Mouse (Mus musculus) ES-Bruce4 (cell line): ENCODE results near the gene Pdia4. TPM values are rescaled to one million over a fixed set of nuclear protein-coding genes. Genes with fewer than 3 reads are reported as not detected.

ENCODE experiments used
- H3K27ac ChIP-seq: 2 replicates; pipeline ENCODE4 v1.5.1; 2012; ENCODE audit warnings: low read length, inconsistent platforms; ENCODE audit not compliant: insufficient read depth
- H3K27me3 ChIP-seq: 2 replicates; pipeline ENCODE4 v1.6.1; 2012; ENCODE audit warnings: mild to moderate bottlenecking, low read length, inconsistent platforms; ENCODE audit not compliant: control insufficient read depth, poor library complexity, insufficient read depth, severe bottlenecking
- H3K36me3 ChIP-seq: 2 replicates; pipeline ENCODE4 v1.6.1; 2012; ENCODE audit warnings: inconsistent platforms, mild to moderate bottlenecking, low read length, moderate library complexity; ENCODE audit not compliant: control insufficient read depth, poor library complexity, insufficient read depth, severe bottlenecking
- H3K4me1 ChIP-seq: one replicate; pipeline ENCODE4 v1.8.1; 2011; ENCODE audit warnings: low read length; ENCODE audit not compliant: control insufficient read depth, insufficient read depth
- H3K4me3 ChIP-seq: 2 replicates; pipeline ENCODE4 v1.5.1; 2011; ENCODE audit warnings: low read depth, mild to moderate bottlenecking, low read length
- H3K9ac ChIP-seq: 2 replicates; pipeline ENCODE4 v1.6.1; 2012; ENCODE audit warnings: low read depth, mild to moderate bottlenecking, inconsistent platforms; ENCODE audit not compliant: poor library complexity, severe bottlenecking
- H3K9me3 ChIP-seq: replicated peaks from 2 replicates; pipeline ENCODE4 v1.6.1; 2012; ENCODE audit warnings: mild to moderate bottlenecking, low read length, inconsistent platforms; ENCODE audit not compliant: control insufficient read depth, poor library complexity, insufficient read depth, severe bottlenecking
- CTCF ChIP-seq: IDR thresholded peaks from one replicate; pipeline ENCODE4 v1.8.1; 2011; ENCODE audit warnings: low read depth, low read length
- EP300 ChIP-seq: IDR thresholded peaks from 2 replicates; pipeline ENCODE4 v1.6.1; 2011; ENCODE audit warnings: low read depth, low read length; ENCODE audit not compliant: insufficient read depth
- POLR2A ChIP-seq: IDR thresholded peaks from one replicate; pipeline ENCODE4 v1.8.1; 2011; ENCODE audit warnings: low read length; ENCODE audit not compliant: insufficient read depth
- polyA plus RNA-seq: library from polyadenylated mRNA; stranded (reverse); fragments of >200 nt; gene quantifications from 2 replicates; pipeline ENCODE4 v1.2.4, GENCODE M21; 2011; ENCODE audit warnings: low read depth; ENCODE audit not compliant: missing spikeins, insufficient read depth, insufficient read length

Gene Pdia4
- polyA plus RNA-seq, 1 experiment, result 186 TPM

DNA sequence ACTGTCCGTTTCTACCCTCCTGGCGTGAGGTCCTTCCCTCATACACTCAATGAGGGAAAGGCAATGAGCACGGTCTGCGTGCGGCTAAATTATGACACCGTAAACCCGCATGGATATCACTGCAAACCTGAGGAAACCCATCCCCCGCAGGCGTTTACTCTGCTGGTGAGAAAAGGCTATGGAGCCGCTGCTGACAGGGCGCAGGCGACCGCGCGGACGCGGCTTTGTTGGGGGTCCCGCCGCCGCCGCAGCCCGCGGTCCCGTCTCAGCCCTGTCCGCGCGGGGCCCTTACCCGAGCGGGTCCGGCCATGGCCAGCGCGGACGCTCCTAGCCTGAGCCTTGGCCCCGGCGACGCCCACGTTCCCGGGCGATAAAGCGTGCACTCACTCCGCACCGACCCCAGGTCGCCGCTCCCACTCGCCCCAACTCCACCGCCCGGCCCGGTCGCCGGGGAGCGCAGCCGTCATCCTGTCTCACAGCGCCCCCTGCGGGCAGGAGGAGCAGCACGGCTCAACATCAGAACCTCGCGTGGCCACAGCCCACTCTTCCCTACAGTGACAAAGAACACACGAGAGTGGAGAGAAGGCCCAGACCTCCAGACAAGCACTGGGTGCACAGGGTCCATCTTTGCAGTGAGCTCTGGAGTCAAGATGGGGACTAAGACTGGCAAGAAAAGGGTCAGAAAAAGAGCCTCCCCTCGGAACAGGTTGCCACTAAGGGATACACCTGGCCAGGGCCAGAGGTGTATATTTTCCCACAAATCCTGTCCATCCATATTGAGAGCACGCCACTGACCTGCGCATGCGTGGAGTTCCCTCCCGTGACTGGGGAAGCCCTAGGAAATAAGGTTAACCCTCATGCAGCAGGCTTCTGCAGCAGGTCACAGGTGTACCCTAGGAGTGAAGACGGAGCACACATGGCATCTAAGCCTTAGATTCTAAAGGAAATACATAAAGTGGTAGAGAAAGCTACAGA lies 17.2 kb upstream of the Pdia4 start, which contains the start of gene Zfp786:
Gene Zfp786 (minus strand): TSS at position 764 of the 975 bp plus-strand sequence.
- Histone ChIP-seq H3K9ac (peak within 1 kb of the TSS; percentile 81), H3K4me1 (no peaks in the 10 kb centered on the region), H3K36me3 (no peaks in the 10 kb centered on the region), H3K4me3 (peak within 1 kb of the TSS; percentile 96), H3K27me3 (no peaks in the 10 kb centered on the region), H3K27ac (no peak within 1 kb of the TSS), H3K9me3 (no peaks in the 10 kb centered on the region)
- no peak for TF ChIP-seq POLR2A
- peak; percentile 91 for TF ChIP-seq CTCF

DNA sequence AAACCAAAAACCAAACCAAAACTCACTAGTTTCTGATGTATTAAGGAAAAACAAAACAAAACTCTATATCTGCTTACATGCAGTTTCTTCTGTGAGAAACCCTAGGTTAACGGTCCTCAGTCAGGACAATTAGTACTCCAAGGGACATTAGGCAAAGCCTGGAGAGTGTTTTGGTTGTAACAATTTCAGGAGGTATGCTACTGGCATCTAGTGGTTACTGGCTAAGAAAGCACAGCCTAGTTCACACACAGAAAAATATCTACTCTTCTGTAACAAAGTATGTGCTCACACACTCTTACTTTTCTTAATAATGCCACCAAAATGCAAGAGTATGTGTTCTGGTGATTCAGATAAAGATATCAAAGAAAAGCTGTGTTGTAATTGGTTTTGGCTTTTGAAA lies 15.7 kb upstream of the Pdia4 start:
- TF ChIP-seq EP300, result no peak
- no peak for TF ChIP-seq CTCF
- TF ChIP-seq POLR2A, result no peak
- H3K4me3 ChIP-seq, result no peak overlapping the region
- no peaks in the 10 kb centered on the region for H3K9me3 ChIP-seq
- no peaks in the 10 kb centered on the region for H3K27me3 ChIP-seq
- H3K36me3 ChIP-seq, result no peaks in the 10 kb centered on the region
- no peak overlapping the region for H3K9ac ChIP-seq
- no peak overlapping the region for H3K27ac ChIP-seq
- H3K4me1 ChIP-seq, result peaks cover 2% of the 10 kb centered on the region

DNA sequence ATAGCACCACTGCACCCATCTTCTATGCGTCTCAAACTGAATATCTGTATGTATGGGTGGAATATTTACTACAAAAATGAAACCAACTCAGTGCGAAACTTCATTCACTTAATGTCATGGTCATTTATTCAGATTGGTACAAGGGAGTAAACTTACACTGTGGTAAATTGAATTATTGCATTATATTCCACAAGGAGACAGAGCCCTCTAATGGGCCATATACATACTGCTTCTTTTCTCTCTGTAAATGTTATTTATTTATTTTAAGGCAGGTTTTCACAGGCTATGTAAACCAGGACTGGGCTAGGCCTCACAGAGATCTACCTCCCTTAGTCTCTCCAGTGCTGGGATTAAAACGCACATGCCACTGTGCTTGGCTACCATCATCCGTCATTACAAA lies 14.2 kb upstream of the Pdia4 start:
- TF ChIP-seq EP300 (no peak), POLR2A (no peak), CTCF (no peak)
- H3K4me1 ChIP-seq, result peaks cover 2% of the 10 kb centered on the region
- no peaks in the 10 kb centered on the region for H3K9me3 ChIP-seq
- H3K4me3 ChIP-seq, result no peak overlapping the region
- H3K27ac ChIP-seq, result no peak overlapping the region
- H3K36me3 ChIP-seq, result no peaks in the 10 kb centered on the region
- no peaks in the 10 kb centered on the region for H3K27me3 ChIP-seq
- H3K9ac ChIP-seq, result no peak overlapping the region

DNA sequence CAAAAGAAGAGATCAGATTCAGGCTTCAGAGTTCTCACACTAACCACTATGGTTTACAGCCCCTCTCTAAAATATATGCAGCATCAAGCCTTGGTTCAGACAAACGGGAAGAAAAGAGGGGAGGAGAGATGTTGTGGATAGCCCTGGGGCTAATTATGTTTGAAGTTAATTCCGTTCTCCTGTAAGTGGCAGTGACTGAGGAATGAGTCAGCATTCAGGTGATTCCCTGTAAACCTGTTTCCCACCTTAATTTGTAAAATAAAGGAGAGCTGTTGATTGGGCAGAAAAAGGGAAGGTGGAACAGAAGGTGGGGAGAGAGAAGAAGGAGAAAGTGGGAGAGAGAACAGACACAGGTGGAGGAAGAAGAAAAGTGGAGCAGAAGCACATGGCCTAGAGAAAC lies 11.0 kb upstream of the Pdia4 start:
- H3K36me3 ChIP-seq, result no peaks in the 10 kb centered on the region
- no peak overlapping the region for H3K4me3 ChIP-seq
- no peaks in the 10 kb centered on the region for H3K9me3 ChIP-seq
- peak overlapping the region; percentile 76 for H3K27ac ChIP-seq
- no peak overlapping the region for H3K9ac ChIP-seq
- H3K4me1 ChIP-seq, result peaks cover 2% of the 10 kb centered on the region
- TF ChIP-seq POLR2A (no peak), EP300 (no peak), CTCF (no peak)
- no peaks in the 10 kb centered on the region for H3K27me3 ChIP-seq

DNA sequence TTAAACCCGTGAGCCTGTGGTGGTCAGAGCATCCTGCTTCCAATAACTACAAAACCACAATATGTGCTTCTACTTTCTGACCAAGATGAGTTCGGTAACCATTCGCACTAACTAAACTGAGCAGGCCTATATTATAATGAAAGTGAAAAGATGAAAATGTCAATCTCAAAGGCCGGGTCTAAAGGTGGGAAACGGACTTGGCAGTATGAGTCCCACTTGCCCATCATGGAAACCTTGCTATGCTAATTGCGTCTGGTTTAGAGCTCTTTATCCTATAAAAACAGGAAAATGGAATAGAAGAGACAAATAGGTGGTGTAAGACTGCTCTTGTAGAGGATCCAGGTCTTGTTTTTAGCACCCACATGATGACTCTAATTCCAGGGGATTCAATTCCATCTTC lies 8.5 kb upstream of the Pdia4 start:
- peaks cover 2% of the 10 kb centered on the region for H3K4me1 ChIP-seq

DNA sequence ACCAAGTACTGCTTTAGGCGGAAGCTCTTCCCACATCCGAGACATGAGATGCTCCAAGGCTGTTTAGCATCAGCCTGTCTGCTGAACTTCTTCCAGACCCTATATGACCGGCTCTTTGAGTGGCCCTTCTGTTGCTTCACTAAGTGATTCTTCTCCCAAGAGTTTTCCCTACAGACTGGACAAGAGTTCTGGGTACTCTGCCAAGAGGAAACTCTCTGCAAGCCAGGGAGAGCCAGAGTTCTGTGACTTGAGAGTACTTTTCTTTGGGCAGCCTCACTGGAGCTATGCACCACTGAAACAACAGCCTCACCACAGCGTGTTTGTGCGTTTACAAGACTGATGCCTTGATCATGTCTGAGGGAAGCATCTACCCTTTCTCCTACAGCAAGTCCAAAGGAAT lies 8.0 kb upstream of the Pdia4 start:
- Histone ChIP-seq H3K9ac (no peak overlapping the region), H3K9me3 (no peaks in the 10 kb centered on the region), H3K36me3 (no peaks in the 10 kb centered on the region), H3K4me1 (peaks cover 2% of the 10 kb centered on the region), H3K27ac (no peak overlapping the region), H3K4me3 (no peak overlapping the region), H3K27me3 (no peaks in the 10 kb centered on the region)
- TF ChIP-seq EP300, result no peak
- no peak for TF ChIP-seq CTCF
- TF ChIP-seq POLR2A, result no peak

More for the DNA sequence above, 8.5 kb upstream of the Pdia4 start:
- Histone ChIP-seq H3K36me3 (no peaks in the 10 kb centered on the region), H3K9me3 (no peaks in the 10 kb centered on the region), H3K9ac (no peak overlapping the region), H3K4me3 (no peak overlapping the region), H3K27me3 (no peaks in the 10 kb centered on the region), H3K27ac (no peak overlapping the region)
- no peak for TF ChIP-seq EP300
- TF ChIP-seq CTCF, result no peak
- no peak for TF ChIP-seq POLR2A
